Mouse (Mus musculus) embryo, embryonic 10 days (tissue): Measurements from ENCODE around the gene Arid5b.
A peak's percentile ranks its signal among the peaks of the same experiment; 100 is the strongest.

Experiments used
- DNase-seq: peaks from one replicate; pipeline ENCODE4 v3.0.0-alpha.2; 2015; ENCODE audit warnings: low spot score

Gene Arid5b

DNA sequence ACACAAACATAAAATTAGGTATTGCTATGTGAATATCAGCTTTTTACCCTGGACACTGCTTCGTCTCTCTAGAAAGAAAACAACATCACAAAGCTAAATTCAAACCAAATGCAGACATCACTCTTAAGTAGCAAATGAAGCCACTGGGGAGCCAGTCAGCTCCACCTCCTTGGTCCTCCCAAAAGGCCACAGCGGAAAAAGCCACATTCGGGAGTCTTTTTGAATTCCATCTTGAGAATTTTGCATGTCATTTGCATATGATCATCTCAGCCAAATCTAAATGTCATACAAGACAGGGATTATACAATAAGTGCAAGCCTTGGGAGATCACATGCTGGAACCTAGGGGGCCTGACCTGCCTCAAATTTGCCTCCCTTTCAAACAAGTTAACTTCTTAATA is 85.0 kb downstream of the Arid5b start:
- no peak for DNase-seq

DNA sequence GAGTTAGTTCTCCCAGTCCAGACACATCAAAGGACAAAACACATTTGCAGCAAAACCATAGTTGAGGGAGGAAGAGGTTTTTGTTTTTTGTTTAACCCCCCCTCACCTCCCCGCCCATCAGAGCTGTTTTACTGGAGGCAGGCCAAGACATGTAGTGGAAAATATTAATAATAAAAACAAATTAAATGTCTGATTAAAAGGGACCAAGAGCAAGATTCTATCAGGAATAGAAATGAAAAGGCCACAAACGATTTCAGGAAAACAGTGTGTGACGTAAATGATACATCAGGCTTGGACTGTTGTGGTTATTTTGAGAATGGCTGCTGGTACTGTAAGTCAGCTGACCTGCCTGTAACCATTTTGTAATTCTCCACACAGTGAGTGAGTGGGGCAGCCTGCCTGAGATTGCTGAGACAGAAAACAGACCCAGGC is 85.7 kb downstream of the Arid5b start:
- DNase-seq, result no peak

DNA sequence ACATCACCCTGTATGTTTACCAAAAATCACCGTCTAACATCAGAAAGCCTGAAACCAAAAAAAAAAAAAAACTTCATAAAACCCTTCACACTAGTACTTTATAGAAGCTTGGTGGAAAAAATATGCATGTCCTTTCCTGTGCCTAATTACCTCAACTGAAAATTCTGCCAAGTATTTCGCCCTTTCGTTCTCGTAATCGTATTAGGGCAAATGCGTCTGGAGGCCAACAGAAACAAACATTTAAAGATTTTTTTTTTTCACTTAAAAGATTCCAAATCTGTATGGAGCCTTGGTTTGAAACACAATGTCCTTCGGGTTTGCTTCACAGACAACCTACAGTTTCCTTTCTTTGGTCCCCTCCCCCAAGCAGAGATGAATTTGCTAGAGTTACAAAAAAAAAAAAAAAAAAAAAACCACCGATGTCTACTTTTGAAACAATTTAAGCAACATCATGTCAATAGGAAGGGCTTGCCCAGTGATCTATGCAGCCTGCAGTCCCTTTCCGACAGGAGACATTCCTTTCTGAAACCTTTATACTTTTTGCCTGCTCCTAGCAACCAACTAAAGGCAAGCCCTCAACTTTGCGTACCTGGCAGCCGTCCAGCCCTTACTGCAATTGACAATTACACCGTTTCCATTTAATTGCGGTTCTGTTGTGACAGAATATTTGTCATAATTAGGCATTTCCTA is 86.7 kb downstream of the Arid5b start:
- DNase-seq, result no peak

DNA sequence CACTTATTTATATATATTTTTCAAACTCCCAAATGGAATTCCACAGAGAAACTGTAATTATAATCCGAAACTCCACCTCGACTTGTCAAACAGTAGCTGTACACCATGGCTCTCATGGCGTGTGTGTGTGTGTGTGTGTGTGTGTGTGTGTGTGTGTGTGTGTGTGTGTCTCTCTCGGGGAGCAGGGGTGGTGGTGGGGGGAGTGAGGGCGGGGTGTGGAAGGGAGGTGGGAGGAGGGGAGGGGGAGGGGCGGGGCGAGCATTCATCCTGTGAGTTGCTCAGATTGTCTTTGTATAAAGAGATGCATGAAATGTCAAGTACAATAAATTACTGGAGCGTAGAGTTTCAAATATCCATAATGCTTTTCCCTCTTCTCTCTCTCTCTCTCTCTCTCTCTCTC is 87.4 kb downstream of the Arid5b start:
- DNase-seq, result no peak

DNA sequence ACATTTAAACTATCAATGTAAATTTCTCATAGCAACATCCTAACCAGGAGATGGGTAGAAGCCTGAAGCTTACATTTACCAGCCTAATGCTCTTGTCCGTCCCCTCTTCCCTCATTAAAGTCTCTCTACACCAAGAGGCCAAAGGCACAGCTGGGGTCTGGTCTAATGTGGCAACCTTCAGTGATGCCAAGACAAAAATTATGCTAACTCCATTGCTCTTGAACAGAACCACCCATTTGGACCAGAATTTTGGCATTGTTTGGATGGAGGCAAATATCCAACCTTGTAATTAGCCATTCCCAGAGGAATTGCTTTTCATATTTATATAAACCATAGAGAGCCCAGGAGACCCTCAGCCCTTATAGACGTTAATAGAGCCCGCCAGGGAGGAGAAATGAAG is 88.7 kb downstream of the Arid5b start:
- no peak for DNase-seq

DNA sequence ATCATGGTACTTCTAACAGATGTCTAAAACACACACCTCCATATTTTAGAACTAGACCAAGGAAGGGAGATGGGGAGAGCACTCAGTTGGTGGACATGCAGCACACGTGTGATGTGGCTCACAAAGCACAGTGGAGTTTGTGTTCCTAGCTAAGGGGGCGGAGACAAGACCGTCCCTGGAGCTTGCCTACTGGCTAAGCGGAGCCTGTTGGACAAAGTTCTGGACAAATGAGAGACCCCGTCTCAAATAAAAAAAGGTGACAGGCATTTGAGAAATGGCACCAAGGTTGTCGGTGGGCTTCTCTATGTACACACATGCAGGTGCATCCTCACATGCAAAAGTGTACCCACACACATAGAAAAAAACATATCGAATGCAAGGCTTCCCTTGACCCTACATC is 95.4 kb downstream of the Arid5b start:
- no peak for DNase-seq

DNA sequence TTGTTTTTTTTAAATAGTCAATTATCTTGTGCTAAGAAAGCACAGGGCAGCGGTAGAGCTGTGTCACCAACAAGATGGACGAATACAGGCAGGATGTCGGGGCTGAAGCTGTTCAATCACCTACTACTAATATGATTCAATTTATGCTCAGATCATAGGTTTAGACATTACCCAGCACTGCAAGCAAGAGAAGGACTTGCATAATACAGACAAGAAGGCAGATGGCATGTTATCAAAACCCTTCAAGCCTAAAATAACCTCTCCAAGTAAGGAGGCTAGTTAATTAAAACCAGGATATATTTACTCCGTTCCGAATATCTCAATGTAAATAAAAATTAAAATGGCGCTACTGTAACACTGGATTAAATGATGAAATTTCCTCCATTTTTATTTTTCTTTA is 96.3 kb downstream of the Arid5b start:
- no peak for DNase-seq

DNA sequence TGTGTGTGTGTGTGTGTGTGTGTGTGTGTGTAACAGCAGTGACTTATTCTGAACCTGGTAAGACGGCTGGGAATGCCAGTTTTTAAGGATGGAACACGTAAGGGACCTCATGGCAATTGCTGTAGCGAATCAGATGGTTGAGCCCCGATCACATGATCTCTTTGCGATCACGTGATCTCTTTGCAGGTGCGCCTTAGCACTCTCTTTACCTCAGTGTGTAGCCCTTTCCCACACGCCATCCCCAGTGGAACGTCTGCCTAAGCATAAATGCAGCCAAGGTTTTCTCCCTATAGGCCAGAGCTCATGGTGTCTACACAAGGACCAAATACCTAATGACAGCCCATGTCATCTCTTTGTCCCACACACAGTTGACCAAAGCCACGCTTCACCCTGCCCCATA is 97.4 kb downstream of the Arid5b start:
- no peak for DNase-seq

DNA sequence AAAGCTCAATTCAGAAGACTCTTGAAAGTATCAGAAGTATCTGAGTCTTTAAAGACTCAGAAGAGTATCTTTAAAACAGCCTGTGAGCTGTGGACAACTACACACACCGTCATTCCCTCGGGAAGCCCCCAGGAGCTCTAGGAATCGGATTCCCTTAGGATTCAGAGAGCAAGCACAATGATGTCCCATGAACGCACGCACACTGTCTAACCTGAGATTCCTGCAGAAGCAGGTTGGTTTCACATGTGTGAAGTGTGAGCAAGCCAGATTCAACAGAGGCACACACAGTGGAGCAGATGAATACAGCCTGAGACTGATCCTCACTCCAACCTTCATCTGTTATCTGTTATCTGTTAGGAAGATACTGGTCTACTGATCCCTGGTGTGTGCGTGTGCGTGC is 97.8 kb downstream of the Arid5b start:
- DNase-seq, result no peak

DNA sequence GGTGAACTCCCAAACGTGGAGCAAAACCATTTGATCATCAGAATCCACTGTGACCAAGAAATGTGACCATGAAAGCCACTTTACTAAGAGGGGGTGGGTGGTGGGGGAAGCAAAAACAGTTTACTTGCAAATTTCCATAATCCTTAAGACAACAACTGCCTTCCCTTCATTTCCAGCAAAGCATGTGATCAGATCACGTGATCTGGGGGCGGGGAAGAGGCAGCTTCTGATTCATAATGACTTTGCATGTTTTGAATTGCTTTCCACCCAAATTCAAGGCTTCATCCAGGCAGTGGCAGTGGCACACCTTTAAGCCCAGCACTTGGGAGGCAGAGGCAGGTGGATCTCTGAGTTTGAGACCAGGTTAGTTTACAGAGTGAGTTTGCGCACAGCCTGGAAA is 98.4 kb downstream of the Arid5b start:
- no peak for DNase-seq

DNA sequence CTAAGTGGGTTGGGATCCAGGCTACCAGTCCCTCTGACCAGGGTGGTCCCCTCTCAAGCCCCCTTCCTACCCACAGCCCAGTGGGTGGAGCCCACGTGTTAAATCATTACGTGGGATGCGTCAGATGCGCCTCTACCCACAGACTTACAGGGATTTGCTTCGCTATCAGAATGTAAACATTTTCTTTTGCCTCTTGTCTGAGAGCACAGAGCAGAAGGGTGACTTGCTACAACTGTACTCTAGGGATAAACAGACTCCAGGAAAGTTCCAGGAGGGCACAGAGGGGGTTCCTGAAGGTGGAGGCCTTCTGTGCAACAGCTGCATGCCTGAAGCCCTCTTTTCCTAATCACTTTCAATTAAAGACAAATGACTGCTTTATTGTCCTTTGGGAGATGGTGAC is 98.8 kb downstream of the Arid5b start:
- DNase-seq, result no peak

DNA sequence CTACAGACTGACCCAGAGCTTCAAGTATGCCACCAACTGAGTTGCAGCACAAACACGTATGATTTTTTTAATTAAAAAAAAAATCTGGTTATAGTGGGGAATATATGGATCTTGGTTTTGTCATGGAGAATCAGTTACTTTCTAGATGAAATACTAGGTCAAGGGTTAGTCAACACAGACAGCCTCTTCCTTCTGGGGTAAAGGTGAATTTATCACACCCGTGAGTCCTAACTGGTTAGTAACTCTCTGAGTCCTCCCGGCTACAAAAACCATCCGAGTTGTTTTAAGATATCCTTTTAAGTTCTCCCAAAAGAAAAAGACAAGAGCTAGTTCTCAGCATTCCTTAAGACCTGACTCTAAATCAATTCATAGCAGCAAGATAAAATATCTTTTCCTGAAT is 99.2 kb downstream of the Arid5b start:
- DNase-seq, result no peak

DNA sequence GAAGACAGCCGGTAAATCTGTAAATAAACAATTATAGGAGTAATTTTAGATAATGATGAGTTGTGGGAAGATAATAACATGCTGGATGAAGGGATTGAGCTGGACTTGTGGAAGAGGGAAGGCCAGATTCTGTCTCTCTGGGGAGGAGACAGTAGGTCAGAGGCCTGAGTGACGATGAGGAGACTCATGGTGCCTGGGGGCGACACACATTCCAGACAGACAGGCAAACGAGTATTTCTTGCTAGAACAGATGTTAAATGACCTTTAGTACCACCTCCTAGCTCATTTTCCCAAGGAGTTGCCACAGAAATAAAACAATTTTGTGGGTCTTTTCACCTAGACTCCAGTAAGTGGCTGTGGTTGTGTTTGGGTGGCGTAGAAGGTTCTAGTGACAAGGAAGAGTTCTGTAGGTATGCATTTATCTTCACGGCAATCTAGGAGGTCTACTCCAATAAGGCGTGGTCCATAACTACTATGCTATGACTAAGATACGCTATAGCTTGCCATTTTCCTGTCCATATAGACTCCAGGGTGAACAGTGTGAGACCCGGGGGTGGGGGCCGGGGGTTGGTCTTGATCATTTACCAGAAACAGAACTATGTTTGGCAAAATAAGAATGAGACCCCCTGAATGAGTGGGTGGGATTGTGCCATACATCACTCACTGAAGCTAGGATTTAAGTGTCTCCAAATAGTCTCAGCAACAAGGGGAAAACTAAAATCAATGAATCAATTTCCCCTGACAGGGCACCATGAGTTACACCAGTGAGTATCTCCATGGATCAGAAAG is 100.6 kb downstream of the Arid5b start:
- DNase-seq, result peak; percentile 28

DNA sequence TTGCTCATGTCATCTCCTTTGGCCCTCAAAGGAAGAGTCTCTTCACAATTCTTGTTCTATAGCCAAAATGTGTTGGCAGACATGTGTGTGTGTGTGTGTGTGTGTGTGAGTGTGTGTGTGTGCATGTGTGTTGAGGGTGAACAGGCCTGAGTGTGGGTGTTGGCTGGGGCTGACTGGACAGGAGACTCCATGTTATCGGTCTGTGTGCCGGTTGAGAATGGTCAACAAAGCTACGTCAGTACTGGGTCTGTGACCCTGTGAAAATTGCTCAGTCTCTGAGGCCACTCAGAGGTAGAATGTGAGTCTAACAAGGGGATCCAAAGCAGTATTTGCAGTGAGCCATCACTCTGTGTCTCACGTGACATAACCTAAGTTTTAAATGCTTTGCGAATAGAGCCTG is 102.7 kb downstream of the Arid5b start:
- DNase-seq, result no peak

DNA sequence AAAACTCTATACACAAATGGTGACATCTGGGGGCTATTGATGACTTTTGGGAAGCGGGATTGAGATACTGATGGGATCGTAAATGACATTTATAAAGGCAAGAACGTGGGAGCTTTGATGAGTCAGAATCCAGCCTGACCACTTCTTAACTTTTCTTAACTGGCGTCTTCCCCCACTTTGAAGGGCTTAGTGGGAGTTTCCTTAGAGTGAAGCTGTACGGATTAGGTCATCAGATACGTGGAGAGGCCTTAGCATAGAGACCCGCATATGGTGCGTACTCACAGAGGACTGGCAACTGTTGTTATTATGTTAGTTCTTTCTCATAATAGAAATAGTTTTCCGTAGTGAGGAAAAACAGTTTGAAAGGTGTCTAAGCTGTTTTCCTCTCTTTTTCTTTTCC is 104.9 kb downstream of the Arid5b start:
- no peak for DNase-seq

DNA sequence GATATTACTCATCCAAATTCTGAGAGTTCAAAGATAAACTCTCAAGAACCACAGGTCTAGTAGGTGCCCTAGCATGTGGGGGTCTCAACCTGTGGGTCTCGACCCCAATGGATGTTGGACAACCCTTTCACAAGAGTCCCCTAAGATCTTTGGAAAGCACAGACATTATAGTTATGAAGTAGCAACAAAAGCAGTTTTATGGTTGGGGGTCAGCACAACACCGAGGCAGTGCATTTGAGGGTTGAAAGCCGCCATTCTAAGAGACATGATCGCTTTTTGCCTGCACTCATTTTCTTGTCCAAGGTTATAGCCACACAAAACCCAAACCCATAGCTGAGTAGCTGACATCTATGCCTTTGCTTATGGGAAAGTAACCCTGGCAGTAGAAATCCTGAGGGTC is 105.6 kb downstream of the Arid5b start:
- DNase-seq, result no peak

DNA sequence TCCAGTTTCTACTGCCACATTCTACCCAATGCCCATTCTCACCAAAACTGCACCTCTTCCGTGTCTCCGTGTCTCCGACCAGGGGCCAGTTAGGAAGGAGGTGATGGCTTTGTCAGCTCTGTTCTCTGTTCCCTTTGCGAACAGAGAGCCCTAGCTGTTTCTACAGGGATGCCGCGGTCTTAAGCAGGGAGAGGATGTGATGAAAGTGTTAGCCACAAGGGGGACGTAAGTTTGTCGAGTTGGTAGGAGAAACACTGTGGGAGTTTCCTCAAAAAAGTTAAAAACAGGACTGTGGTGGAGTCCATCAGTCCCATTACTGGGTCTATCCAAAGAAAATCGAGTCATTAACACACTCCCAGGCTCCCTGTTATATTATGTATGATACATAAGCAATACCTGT is 106.6 kb downstream of the Arid5b start:
- peak; percentile 42 for DNase-seq

DNA sequence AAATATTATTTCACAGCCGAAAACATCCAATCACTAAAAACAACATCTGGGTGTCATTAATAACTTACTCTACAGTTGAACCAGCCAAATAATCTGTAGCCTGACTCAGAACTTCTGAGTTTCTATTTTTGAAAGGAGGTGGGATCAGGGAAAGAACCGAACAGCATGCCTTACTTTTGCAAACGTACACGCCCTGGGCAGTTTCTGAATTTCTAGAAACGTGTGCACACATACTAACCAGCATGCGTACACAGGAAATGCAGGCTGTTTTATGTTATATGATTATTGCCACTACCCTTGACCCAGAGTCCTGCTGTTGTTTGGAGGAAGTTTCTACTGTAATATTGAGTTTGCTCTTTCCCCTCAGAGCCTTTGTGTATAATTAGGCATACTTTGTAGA is 109.9 kb downstream of the Arid5b start:
- no peak for DNase-seq

DNA sequence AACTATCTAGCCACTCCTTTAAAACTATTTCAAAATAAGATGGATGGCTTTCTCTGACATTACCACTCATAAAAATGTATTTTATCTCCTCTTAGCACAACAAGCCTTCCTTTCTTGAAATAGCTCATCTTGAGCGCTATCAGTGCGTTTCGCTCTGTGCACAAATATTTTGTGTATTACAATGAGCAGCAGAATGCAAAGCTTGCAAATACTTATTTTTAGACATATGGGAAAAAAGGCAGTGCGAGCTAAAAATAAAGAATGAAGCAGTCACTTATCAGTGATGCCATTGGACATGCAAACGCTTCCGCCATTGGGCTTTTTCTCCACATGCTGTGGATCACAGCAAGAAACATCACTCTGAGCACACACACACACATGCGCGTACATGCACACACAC is 110.4 kb downstream of the Arid5b start:
- no peak for DNase-seq

DNA sequence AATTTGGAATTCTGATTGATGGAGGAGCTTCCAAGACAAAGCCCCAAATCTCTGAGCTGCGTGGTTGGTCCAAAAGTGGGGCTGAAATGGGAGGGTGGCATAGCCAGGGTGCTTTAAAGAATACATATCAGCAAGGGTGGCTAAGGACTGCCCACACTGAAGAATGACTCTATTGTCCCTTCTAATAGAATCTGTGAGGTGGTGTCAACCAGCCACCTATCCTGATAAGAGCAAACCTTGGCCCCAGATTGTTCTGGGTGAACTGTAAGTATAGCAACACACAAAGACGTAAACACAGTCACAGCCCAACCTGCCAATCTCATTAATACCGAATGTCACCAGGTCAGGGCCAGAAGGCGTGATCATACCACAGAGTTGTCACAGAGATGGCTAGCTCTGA is 111.4 kb downstream of the Arid5b start:
- no peak for DNase-seq

DNA sequence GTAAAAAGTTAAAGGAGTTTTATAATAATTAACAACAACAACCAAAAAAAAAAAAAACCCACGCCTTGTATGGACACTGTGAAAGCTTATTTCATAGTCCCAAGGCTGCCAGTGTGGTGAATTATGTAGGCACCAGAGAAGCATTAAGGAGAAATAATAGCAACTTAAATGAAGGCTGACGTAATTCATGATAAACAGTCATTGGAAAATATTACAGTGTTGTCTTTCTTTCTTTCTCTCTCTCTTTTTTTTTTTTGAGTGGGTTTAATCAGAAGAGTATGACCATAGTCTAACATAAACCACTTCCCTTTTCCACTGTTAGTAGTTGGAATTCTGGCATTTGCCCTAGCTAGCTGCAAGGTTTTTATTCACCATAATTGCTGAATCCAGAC is 111.8 kb downstream of the Arid5b start:
- DNase-seq, result no peak

DNA sequence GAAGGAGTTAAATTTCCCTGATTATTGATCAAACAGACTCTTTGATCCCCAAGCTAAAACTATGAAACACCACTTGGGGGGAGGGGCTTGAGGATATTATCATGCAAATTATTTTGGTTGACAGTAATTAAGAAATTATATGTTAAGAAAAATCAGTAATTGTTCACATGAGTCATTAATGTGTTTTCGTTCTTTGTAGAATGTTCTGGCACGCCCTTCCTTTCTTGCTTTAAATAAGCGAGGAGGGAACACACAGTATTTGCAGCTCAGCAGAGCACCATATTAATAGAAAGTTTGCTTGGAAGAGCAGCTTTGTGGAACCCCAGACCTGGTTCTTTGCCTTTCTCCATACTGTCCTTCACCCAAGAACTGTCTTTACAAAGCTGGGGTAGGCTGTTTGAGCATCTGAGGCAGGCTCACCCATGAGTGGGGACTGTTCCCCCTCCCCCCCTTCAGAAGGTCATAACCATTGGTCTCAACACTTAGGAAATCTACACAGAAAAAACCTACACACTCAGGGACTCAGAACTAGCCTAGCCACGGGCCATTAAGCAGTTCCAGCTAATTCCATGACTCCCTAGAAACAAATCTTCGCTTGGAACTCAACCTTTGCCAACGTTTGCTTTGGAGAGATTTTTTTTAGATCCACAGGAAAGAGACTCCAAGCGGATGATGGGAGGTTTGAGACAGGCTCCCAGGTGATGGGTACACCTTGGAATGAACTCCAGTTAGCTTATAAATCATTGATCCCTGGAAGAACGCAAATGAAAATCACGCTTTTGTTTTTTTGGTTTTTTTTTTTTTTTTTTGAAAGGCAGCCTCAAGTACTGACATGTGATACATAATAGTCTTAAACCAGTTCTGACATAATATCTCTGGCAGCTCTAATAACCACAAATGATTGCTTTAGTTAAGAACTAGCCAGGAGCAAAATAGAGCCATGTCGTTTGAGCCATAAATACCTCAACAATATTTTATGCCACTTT is 112.5 kb downstream of the Arid5b start:
- no peak for DNase-seq
